Mouse (Mus musculus) stomach, postnatal 0 days (tissue): ENCODE measurements around the gene Fgf14. TPM values are rescaled to one million over a fixed set of nuclear protein-coding genes. Genes with fewer than 3 reads are reported as not detected.

Source experiments
- ATAC-seq: fragments of 200-750 bp; cut with Nextera tagmentation; 2 replicates; pipeline ENCODE4 v1.8.0; 2017; ENCODE audit not compliant: low FRiP score, low TSS enrichment
- DNase-seq: peaks from one replicate; pipeline ENCODE4 v3.0.0-alpha.2; 2016; ENCODE audit warnings: low spot score
- H3K27ac ChIP-seq: fragments of 300-500 bp; sonication (generic); replicated peaks from 2 replicates; pipeline ENCODE4 v1.5.1; 2014; ENCODE audit warnings: mild to moderate bottlenecking, control low read depth
- H3K27me3 ChIP-seq: fragments of 300-500 bp; sonication (generic); 2 replicates; pipeline ENCODE4 v1.6.1; 2014; ENCODE audit warnings: low read length; ENCODE audit not compliant: control insufficient read depth, insufficient read depth
- H3K36me3 ChIP-seq: fragments of 300-500 bp; sonication (generic); 2 replicates; pipeline ENCODE4 v1.6.1; 2014; ENCODE audit warnings: low read length, mixed read lengths; ENCODE audit not compliant: control insufficient read depth, insufficient read depth
- H3K4me1 ChIP-seq: fragments of 300-500 bp; sonication (generic); replicated peaks from 2 replicates; pipeline ENCODE4 v1.6.1; 2014; ENCODE audit warnings: antibody characterized with exemption; ENCODE audit not compliant: control insufficient read depth, insufficient read depth
- H3K4me2 ChIP-seq: fragments of 300-500 bp; sonication (generic); replicated peaks from 2 replicates; pipeline ENCODE4 v1.6.1; 2014; ENCODE audit warnings: low read depth, mild to moderate bottlenecking, control low read depth, moderate library complexity
- H3K4me3 ChIP-seq: fragments of 300-500 bp; sonication (generic); 2 replicates; pipeline ENCODE4 v1.5.1; 2014; ENCODE audit warnings: low read depth, low read length, control low read depth
- H3K9ac ChIP-seq: fragments of 300-500 bp; sonication (generic); 2 replicates; pipeline ENCODE4 v1.6.1; 2014; ENCODE audit warnings: mild to moderate bottlenecking, low read length, control low read depth, mixed read lengths
- H3K9me3 ChIP-seq: fragments of 300-500 bp; sonication (generic); 2 replicates; pipeline ENCODE4 v1.6.1; 2016; ENCODE audit warnings: low read length; ENCODE audit not compliant: control insufficient read depth
- CTCF ChIP-seq: IDR thresholded peaks from 2 replicates; pipeline ENCODE4 v1.5.1; 2016; ENCODE audit warnings: antibody characterized with exemption, low read depth, mild to moderate bottlenecking, moderate library complexity
- EP300 ChIP-seq: optimal IDR thresholded peaks from 2 replicates; pipeline ENCODE3; 2016; ENCODE audit warnings: antibody characterized with exemption
- WGBS: fragments of 180-500 bp; shearing (Covaris S2); extraction: QIAGEN DNeasy Blood & Tissue Kit; methylation state at CpG from one replicate; pipeline ENCODE4 v1.1.7; 2014; 5-methylcytosine and 5-hydroxymethylcytosine counted together
- polyA plus RNA-seq: library from polyadenylated mRNA; unstranded; fragments of >200 nt; fragmentation: Nextera tagmentation; extraction: Ambion mirVana; gene quantifications from 2 replicates; pipeline ENCODE4 v1.2.1, GENCODE M21; 2015

The Fgf14 gene
- polyA plus RNA-seq, 1 experiment from 2014 or later, result 1.3 TPM

- Histone ChIP-seq H3K9me3 (no peaks in the 10 kb centered on the region), H3K27me3 (no peaks in the 10 kb centered on the region), H3K36me3 (no peaks in the 10 kb centered on the region), H3K4me2 (no peak overlapping the region), H3K4me3 (no peak overlapping the region), H3K4me1 (no peaks in the 10 kb centered on the region), H3K9ac (no peak overlapping the region), H3K27ac (no peak overlapping the region)
- DNase-seq (no peak), ATAC-seq (no peak)
- TF ChIP-seq EP300 (no peak), CTCF (no peak)
These were observed 348.5 kb downstream of the Fgf14 start for GRCm38 (mm10) chr14:124328391-124328790.

DNA sequence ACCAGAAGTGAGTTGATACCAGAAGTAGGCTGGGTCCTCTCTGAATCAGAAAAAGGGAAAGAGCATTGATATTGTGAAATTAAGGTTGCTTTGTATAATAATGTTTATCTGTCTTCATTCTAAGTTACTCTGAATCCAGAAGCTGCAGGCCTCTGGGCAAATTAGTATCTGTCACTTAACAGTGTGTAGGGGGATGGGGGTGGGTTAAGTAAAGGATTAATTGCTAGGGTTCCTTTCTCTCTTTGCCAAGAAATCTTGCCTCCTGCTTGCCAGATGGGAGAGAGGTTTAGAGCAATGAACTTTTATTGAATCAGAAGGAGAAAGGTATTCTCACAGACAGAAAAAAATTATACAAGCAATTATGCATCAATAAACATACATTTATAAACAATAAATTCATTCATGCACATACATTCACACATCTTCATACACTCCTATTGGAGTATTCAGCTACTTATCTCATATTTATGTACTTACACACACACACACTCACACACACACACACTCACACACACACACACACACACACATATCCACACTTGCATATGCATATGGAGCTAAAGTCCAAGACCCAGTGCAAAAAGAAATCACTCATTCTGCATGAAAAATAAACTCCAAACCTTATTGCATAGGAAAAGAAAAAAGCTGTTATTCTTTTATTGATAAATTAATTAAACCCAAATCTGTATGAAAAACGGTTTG is 357.8 kb downstream of the Fgf14 start:
- H3K4me2 ChIP-seq, result no peak overlapping the region
- H3K27me3 ChIP-seq, result no peaks in the 10 kb centered on the region
- no peaks in the 10 kb centered on the region for H3K36me3 ChIP-seq
- no peak overlapping the region for H3K4me3 ChIP-seq
- WGBS, result 43% methylated on average over 1 of the region's 1 CpGs
- ATAC-seq (no peak), DNase-seq (no peak)
- TF ChIP-seq CTCF (no peak), EP300 (no peak)
- H3K27ac ChIP-seq, result no peak overlapping the region
- H3K9ac ChIP-seq, result no peak overlapping the region
- H3K4me1 ChIP-seq, result no peaks in the 10 kb centered on the region
- no peaks in the 10 kb centered on the region for H3K9me3 ChIP-seq

GRCm38 (mm10) chr14:124315513-124315912 is 361.4 kb downstream of the Fgf14 start:
- no peak overlapping the region for H3K4me3 ChIP-seq
- ATAC-seq, result no peak
- H3K9ac ChIP-seq, result no peak overlapping the region
- H3K27me3 ChIP-seq, result no peaks in the 10 kb centered on the region
- WGBS, result 77% methylated on average over 2 of the region's 2 CpGs
- no peaks in the 10 kb centered on the region for H3K36me3 ChIP-seq
- no peak overlapping the region for H3K27ac ChIP-seq
- DNase-seq, result no peak
- no peaks in the 10 kb centered on the region for H3K4me1 ChIP-seq
- H3K4me2 ChIP-seq, result no peak overlapping the region
- no peaks in the 10 kb centered on the region for H3K9me3 ChIP-seq
- TF ChIP-seq CTCF (no peak), EP300 (no peak)

GRCm38 (mm10) chr14:124287027-124287426 is 389.9 kb downstream of the Fgf14 start:
- H3K9me3 ChIP-seq, result no peaks in the 10 kb centered on the region
- no peak for DNase-seq
- no peaks in the 10 kb centered on the region for H3K36me3 ChIP-seq
- no peak overlapping the region for H3K4me3 ChIP-seq
- TF ChIP-seq CTCF (no peak), EP300 (no peak)
- no peaks in the 10 kb centered on the region for H3K27me3 ChIP-seq
- H3K9ac ChIP-seq, result no peak overlapping the region
- no peaks in the 10 kb centered on the region for H3K4me1 ChIP-seq
- no peak for ATAC-seq
- no peak overlapping the region for H3K27ac ChIP-seq
- no peak overlapping the region for H3K4me2 ChIP-seq

DNA sequence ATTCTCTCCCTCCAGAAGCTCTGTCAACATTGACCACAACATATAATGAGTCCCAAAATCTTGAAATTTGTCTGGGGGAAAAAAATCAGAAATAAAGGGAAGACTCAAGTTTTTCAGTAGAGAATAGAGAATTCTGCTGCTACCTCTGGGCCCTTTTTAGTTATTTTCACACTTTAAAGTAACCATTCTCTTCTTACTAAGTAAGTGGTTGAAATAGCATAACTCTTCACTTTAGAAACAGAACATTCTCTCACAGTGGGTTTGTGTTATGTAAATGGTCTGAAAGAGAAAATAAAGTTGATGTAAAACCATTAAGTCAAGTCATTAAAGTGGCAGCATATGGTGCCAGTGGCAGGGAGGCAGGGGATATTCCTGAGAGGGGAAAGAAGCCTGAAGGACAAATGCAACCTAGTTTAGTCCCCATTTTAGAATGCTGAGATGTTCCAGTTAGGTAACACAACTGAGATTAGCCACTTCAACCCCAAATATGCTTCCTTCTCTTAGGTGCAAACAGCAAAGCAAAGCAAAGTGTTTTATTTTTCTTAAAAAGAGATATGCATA is 398.5 kb downstream of the Fgf14 start:
- ATAC-seq, result no peak
- DNase-seq, result no peak
- H3K27ac ChIP-seq, result no peak overlapping the region
- H3K36me3 ChIP-seq, result no peaks in the 10 kb centered on the region
- no peaks in the 10 kb centered on the region for H3K9me3 ChIP-seq
- TF ChIP-seq EP300, result no peak
- no peak for TF ChIP-seq CTCF
- no peak overlapping the region for H3K4me3 ChIP-seq
- H3K9ac ChIP-seq, result no peak overlapping the region
- H3K27me3 ChIP-seq, result no peaks in the 10 kb centered on the region
- no peak overlapping the region for H3K4me2 ChIP-seq
- H3K4me1 ChIP-seq, result no peaks in the 10 kb centered on the region

DNA sequence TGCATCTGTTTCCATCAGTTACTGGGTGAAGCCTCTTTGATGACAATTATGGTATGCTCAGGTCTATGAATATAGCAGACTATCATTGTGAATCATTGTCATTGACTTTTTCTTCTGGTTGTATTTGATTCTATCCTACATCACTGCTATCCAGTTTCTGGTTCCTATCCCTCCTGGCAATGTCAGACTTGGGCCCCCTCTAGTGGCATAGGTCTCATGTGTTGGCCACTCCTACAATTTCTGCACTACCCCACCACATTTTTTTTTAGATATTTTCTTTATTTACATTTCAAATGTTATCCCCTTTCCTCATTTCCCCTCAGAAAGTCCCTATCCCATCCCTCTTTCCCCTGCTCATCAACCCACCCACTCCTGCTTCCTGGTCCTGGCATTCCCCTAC is 409.9 kb downstream of the Fgf14 start:
- Histone ChIP-seq H3K27ac (no peak overlapping the region), H3K4me2 (no peak overlapping the region), H3K9me3 (no peaks in the 10 kb centered on the region), H3K36me3 (no peaks in the 10 kb centered on the region), H3K4me3 (no peak overlapping the region), H3K4me1 (no peaks in the 10 kb centered on the region), H3K27me3 (no peaks in the 10 kb centered on the region), H3K9ac (no peak overlapping the region)
- TF ChIP-seq CTCF (peak; percentile 42), EP300 (no peak)
- DNase-seq (no peak), ATAC-seq (no peak)
